Mouse (Mus musculus): Measurements from ENCODE around the gene Jph4. TPM values are rescaled to one million over a fixed set of nuclear protein-coding genes. Genes with fewer than 3 reads are reported as not detected.

Gene Jph4
- polyA plus RNA-seq, 3 experiments from 2014 or later: not detected

- ATAC-seq: no peak
Measured at GRCm38 (mm10) chr14:55093927-55094326, 22.8 kb downstream of the Jph4 start.

- peak; percentile 88 for ATAC-seq
Measured at GRCm38 (mm10) chr14:55092011-55092577, 24.6 kb downstream of the Jph4 start, which contains the start of gene Zfhx2. Zfhx2 (minus strand) TSS chr14:55092324.

- ATAC-seq: no peak
Measured at GRCm38 (mm10) chr14:55091209-55091865, 25.4 kb downstream of the Jph4 start.

DNA sequence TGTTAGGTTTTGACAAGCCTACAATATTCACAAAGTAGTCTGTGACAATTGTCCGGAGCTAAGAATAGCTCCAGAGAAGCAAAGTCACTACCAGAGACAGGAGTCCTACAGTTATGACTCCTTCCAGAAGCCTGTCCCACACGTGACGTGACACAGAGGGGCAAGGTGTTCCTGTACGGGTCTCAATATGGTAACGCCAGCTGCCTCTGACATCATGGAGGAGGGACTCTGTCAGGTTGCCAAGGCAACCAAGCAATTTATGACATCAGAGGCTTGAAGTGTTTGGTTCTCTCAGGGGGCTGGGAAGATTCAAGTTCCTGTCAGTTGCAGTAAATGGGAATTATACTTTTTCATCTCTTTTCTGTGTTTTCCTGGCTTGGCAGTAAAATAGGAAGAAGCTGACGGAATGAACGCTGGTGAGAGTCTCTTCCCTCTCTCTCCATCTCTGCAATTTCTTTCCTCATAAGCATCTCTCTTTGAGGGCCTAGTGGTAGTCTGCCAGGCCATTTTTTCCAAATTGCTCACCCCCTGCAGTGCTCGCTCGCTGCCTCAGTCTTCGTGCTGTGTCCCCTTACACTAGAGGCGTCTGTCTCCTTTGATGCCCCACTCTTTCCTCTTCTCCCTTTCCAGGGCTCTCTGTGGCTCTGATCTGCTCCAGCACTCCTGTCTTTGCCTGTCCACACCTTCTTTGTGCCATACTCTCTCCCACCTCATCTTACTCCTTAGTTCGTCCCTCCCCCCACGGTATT, 27.4 kb downstream of the Jph4 start:
- ATAC-seq: no peak

DNA sequence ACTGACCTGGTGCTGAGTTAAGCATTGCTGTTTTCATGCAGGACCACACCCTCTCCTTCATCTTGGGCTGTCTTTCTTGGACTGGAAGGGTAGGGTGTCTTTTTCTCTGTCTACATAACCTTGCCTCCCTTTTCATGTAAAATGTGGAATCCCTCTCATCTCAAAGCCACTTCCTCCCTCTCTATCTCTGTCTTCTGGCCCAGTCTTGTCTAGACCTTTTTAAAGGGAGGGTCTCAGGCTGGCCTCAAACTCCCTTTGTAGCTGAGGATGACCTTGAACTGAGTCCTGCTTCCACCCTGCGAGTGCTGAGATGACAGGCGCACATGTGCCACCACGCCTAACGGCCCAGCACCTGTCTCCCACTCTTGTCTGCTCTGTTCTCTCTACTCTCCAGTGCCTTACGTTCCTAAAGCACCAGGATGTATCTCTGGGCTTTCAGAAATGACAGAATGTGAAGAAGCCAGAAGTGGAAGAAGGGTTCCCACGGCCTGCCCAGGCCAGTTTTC, 30.7 kb downstream of the Jph4 start:
- no peak for ATAC-seq

GRCm38 (mm10) chr14:55085324-55086008, 31.3 kb downstream of the Jph4 start:
- no peak for ATAC-seq

- ATAC-seq: no peak
Measured at GRCm38 (mm10) chr14:55083481-55083880, 33.3 kb downstream of the Jph4 start.

GRCm38 (mm10) chr14:55081105-55081504, 35.6 kb downstream of the Jph4 start:
- no peak for ATAC-seq

GRCm38 (mm10) chr14:55079214-55079970, 37.3 kb downstream of the Jph4 start:
- ATAC-seq: peak; percentile 82

DNA sequence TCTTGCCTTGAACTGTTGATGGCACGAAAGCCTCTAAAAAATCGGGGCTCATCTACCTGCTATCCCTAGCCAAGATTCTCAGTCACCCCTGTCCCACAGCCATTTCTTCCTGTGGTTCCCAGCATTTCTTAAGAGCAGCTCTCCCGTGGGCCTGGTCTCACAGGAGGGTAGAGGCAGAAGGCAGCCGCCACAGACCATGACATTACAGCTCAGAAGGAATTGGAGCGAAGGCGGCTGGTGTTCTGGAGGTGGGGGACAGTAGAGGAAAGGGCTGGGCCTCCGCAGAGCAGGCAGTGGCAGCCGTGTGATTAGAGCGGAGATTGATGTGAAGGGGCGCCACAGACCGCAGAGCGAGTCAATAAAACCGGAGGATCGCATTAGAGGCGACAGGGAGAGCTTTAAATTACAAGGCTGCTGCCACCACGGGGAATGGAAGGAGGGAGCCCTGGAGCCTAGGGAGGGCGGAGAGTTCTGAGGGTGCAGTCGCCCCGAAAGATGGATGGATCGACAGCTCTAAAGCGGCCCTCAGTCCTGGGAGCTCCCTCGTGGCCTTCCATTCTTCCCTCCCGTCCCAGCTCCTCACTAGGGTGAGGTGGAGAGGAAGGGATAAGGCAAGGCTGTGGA, 38.3 kb downstream of the Jph4 start:
- ATAC-seq: no peak

GRCm38 (mm10) chr14:55077481-55078365, 39.0 kb downstream of the Jph4 start:
- ATAC-seq: no peak

DNA sequence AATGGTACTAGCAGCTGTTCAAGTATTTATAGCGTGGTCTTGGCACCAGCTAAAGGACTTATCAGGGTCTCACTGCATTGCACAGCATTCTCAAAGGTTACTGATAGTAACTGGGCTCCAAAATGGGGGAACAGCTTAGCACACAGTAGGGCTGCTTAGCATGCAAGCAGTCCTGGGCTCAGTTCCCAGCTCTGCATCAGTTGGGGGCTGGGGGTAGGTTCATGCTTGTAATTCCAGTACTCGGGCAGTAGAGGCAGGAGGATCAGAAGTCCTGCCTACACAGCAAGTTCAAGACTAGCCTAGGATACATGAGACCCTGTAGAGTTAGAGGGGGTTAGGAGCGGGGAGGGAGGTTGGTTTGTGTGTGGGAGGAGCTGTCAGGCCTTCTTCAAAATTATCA, 39.8 kb downstream of the Jph4 start:
- ATAC-seq: no peak

- no peak for ATAC-seq
Measured at GRCm38 (mm10) chr14:55076224-55076623, 40.5 kb downstream of the Jph4 start.

DNA sequence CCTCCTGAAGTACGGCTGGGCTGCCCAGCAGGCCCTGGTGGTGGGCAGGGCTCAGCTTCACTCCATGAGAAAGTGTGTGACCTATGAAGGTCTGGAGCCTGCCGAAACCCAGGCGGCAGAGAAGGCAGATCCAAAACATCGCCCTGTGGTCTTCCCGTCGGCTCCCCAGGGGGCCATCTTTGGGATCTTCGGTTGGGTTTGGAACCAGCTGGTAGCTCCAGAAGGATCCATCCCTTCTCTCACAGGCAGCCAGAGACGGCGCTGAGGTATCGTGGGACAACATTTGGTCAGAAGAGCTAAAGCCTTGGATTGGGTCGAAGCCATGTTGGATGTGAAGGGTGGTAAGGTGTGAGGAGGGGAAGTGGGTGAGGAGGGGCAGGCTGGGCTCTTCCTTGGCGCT, 42.3 kb downstream of the Jph4 start:
- ATAC-seq: no peak

GRCm38 (mm10) chr14:55071756-55072155, 45.0 kb downstream of the Jph4 start:
- no peak for ATAC-seq

- no peak for ATAC-seq
Measured at GRCm38 (mm10) chr14:55066042-55066441, 50.7 kb downstream of the Jph4 start.

DNA sequence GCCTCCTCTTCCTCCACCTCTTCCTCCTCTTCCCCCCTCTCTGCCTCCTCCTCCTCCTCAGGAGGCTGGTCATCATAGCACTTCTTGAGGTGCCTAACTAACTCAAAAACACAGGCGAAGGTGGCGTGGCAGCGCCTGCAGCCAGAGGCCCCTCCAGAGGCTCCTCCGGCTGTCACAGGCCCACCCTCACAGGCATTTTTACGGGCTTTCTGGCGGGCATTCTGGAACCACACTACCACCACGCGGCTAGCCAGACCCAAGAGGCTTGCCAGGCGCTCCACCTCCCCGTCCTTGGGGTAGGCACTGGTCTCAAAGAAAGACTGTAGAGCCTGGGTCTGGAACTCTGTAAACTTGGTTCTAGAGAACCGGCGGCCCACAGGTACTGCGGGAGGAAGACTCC, 51.3 kb downstream of the Jph4 start:
- ATAC-seq: no peak

DNA sequence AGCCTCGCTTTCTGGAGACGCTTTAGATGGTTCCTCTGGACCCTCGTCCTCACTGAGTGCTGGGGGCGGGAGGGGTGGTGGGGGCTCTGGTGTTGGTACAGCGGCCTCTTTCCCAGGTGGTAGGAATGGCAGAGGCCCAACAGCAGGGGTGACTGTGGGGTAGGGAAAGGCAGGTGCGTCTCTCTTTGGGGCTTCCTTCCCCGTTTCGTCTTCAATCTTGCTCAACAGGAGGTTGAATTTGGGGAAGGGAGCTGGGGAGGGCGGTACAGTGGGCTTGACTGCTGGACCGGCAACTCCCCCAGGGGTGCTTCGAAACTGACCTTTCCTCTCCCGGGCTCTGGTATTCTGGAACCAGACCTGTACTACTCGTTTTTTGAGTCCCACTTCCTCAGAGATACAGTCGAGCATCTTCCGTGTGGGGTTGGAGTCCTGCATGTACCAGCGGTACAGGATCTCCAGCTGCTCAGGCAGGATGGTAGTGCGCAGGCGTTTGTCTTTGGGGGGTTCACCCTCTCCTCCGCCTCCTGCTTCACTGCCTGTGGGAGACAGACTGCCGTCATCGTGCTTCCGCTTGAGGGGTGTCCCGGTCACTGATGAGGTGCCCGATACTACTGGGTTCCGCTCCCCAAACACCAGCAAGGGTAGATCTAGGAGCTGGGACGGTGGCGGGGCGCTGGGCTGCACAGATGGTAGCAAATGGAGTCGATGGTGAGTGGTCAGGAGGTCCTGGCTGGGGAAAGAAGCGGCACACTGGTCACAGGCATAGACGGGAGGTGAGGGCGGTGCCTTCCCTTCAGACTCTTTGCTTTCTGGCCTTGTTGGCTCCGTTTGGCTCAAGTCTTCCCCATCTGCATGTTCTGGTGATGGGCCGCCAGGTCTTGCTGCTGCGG, 52.0 kb downstream of the Jph4 start:
- ATAC-seq: no peak

DNA sequence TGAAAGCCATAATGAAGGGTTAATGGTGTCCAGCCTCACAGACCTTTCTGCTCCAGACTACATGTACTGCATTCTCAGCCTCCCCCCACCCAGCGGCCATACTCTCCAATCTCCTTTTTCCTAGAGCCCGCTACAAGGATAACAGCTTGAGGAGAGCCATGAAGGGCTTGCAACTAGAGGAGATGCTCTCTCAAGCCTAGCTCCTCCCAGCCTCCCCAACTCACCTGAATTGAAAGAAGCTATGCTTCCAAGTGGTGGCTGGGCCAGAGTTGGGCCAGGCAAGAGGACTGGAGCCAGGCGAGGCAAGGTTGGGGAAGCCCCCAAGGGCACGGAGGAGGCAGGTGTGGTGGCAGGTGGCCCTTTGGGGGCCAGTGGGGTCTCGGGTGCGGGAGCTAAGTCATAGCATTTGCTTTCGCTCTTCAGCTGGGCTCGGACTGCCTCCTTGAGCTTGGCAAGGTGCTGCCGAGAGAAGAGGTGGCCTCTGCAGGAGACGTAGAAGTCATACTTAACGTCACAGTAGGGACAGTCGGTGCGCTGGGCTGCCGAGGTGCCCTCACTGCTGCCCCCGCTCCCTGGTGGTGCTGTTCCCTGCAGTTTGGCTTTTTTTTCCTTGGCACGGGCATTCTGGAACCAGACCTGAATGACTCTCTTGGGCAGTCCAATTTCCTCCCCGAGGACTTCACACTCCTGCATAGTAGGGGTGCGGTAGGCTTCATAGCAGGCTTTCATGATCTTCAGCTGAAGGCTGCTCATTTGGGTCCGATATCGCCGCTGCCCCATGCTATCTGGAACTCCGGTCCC, 53.0 kb downstream of the Jph4 start:
- no peak for ATAC-seq
